Mouse (Mus musculus) embryonic fibroblast, embryonic 13.5 days (primary cell): ENCODE measurements around the gene Aqp11. TPM values are rescaled to one million over a fixed set of nuclear protein-coding genes. Genes with fewer than 3 reads are reported as not detected.

Experiments used
- H3K27ac ChIP-seq: 2 replicates; pipeline ENCODE4 v1.5.1; 2012; ENCODE audit warnings: low read length, control low read depth, inconsistent platforms; ENCODE audit not compliant: insufficient read depth
- H3K4me1 ChIP-seq: 2 replicates; pipeline ENCODE4 v1.6.1; 2011; ENCODE audit warnings: low read length; ENCODE audit not compliant: control insufficient read depth, insufficient read depth
- H3K4me3 ChIP-seq: 2 replicates; pipeline ENCODE4 v1.5.1; 2011; ENCODE audit warnings: mild to moderate bottlenecking, control low read depth, low read length; ENCODE audit not compliant: insufficient read depth
- CTCF ChIP-seq: IDR thresholded peaks from 2 replicates; pipeline ENCODE4 v1.5.1; 2011; ENCODE audit warnings: mild to moderate bottlenecking, control low read depth, low read length, moderate library complexity, borderline replicate concordance; ENCODE audit not compliant: insufficient read depth
- POLR2A ChIP-seq: IDR thresholded peaks from 2 replicates; pipeline ENCODE4 v1.6.1; 2011; ENCODE audit warnings: low read depth, mild to moderate bottlenecking, control low read depth, low read length, moderate library complexity
- polyA plus RNA-seq: library from polyadenylated mRNA; stranded (reverse); fragments of >200 nt; gene quantifications from 2 replicates; pipeline ENCODE4 v1.2.4, GENCODE M21; 2011; ENCODE audit warnings: low read depth; ENCODE audit not compliant: missing spikeins, insufficient read length

Gene Aqp11
- polyA plus RNA-seq, 1 experiment, result 2.1 TPM

- TF ChIP-seq POLR2A (no peak; the same call in 1 of the 2 replicates), CTCF (no peak)
- Histone ChIP-seq H3K4me1 (no peaks in the 10 kb centered on the region; the same call in 1 of the 2 replicates), H3K4me3 (no peak overlapping the region), H3K27ac (no peak overlapping the region)
Observed at GRCm38 (mm10) chr7:97748527-97749206, 10.6 kb upstream of the Aqp11 start.

GRCm38 (mm10) chr7:97747787-97748497 is 9.9 kb upstream of the Aqp11 start:
- Histone ChIP-seq H3K27ac (no peak overlapping the region), H3K4me1 (no peaks in the 10 kb centered on the region; the same call in 1 of the 2 replicates), H3K4me3 (no peak overlapping the region)
- TF ChIP-seq CTCF, result peak; percentile 98
- no peak for TF ChIP-seq POLR2A

GRCm38 (mm10) chr7:97747176-97747707 is 9.2 kb upstream of the Aqp11 start:
- TF ChIP-seq POLR2A (no peak), CTCF (no peak)
- no peak overlapping the region for H3K27ac ChIP-seq
- H3K4me3 ChIP-seq, result no peak overlapping the region
- no peaks in the 10 kb centered on the region; the same call in 1 of the 2 replicates for H3K4me1 ChIP-seq

- Histone ChIP-seq H3K4me1 (no peaks in the 10 kb centered on the region; the same call in 1 of the 2 replicates), H3K4me3 (no peak overlapping the region), H3K27ac (no peak overlapping the region)
- peak; percentile 79; the same call in 1 of the 2 replicates for TF ChIP-seq CTCF
- TF ChIP-seq POLR2A, result no peak
Observed at GRCm38 (mm10) chr7:97745299-97745698, 7.2 kb upstream of the Aqp11 start.

- Histone ChIP-seq H3K27ac (no peak overlapping the region), H3K4me3 (no peak overlapping the region), H3K4me1 (no peaks in the 10 kb centered on the region)
- TF ChIP-seq CTCF (no peak), POLR2A (no peak)
Observed at GRCm38 (mm10) chr7:97741756-97742291, 3.7 kb upstream of the Aqp11 start.

GRCm38 (mm10) chr7:97740948-97741347 is 2.9 kb upstream of the Aqp11 start:
- Histone ChIP-seq H3K27ac (no peak overlapping the region), H3K4me1 (no peaks in the 10 kb centered on the region), H3K4me3 (no peak overlapping the region)
- TF ChIP-seq POLR2A, result no peak
- no peak for TF ChIP-seq CTCF

- H3K4me1 ChIP-seq, result no peaks in the 10 kb centered on the region
- TF ChIP-seq CTCF, result no peak
- no peak for TF ChIP-seq POLR2A
- peak overlapping the region; percentile 46 for H3K4me3 ChIP-seq
- no peak overlapping the region for H3K27ac ChIP-seq
Observed at GRCm38 (mm10) chr7:97737256-97737637, 842 bp downstream of the Aqp11 start.

GRCm38 (mm10) chr7:97735886-97736420 is 2.1 kb downstream of the Aqp11 start:
- TF ChIP-seq CTCF, result no peak
- Histone ChIP-seq H3K4me1 (no peaks in the 10 kb centered on the region), H3K4me3 (no peak overlapping the region), H3K27ac (no peak overlapping the region)

- no peak for TF ChIP-seq CTCF
- Histone ChIP-seq H3K27ac (no peak overlapping the region), H3K4me3 (no peak overlapping the region), H3K4me1 (no peaks in the 10 kb centered on the region)
Observed at GRCm38 (mm10) chr7:97735021-97735420, 3.1 kb downstream of the Aqp11 start.
